Mouse (Mus musculus) cerebellum, postnatal 36 days (tissue): ENCODE data around the gene Dixdc1.

Source experiments
- DNase-seq, 2 experiments: peaks; one replicate each; pipeline ENCODE4 v3.0.0; 2021 to 2022; ENCODE audit warnings: mixed read lengths in 2 of 2

Gene Dixdc1

DNA sequence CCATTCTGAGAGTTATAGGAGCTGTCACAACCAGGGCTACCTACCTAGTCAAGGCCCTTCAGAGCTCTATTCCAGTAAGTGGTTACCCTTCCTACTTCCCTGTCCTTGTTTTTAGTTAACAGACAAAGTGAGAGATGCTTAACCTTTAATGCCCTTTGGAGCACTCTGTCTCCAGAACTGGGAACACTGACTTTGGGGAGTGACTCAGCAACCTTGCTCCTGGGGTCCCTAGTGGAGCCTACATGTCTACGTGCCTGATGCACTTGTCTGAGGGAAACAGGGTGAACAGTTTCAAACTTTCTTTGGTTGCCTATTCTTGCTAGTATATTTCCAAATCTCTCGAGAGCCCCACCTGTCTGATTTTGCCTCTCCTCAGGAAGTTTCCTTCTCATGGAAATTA is 3.4 kb upstream of the Dixdc1 start:
- DNase-seq: no peak

DNA sequence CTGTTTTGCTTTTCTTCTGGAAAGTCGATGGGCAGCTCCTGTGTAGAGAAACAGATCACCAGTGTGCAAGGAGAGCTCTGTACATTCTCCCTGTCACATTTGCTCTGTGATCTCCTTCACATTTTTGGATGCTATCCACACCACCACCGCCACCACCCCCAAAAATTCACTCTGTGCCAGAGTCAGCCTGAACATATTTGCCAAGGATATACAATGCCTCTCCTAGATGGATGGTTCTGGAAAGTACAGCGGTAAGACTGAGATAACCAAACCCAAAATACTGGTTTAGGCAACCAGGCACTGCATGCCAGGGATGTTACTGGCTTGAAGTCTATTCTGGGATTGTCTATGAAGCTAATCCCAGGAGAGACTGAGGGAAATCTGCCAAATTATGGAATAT is 2.9 kb upstream of the Dixdc1 start:
- no peak for DNase-seq

DNA sequence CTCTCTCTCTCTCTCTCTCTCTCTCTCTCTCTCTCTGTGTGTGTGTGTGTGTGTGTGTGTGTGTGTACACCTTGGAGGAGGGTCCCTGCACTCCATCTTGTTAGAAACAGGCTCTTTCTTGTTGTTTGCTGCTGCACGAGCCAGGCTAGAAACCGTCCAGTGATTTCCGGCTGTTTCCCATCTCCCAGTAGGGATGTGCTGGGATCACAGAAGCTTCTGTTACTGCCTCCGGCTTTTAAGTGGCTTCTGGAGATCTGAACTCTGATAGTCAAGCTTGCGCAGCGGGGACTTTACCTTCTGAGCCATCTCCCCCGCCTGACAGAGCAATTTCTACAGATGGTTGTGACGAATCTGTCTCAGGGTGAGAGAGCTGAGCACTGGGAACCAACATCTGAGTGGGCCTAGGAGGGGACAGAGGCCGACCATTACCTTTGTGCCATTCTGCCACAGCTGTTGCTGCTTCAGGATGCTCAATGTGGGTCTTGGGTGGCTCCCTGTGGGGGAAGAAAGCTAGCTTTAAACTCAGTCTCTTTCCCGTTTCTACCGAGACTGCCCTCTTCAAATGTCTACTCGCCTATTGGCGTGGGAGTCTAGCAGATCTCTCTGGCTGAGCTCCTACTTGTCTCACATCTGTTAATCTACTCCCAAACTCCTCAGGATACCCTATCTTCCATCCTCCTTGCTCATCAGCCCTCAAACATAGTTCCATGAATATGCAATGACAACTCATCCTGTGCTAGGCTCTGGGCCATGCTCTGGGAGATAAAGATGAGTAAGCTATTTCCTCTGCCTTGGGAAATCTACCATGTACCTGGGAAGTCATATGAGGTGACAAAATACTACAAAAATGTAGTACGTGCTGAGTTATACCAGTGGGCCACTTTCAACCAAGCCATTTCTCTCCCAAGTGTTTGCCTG is 1.8 kb upstream of the Dixdc1 start:
- no peak for DNase-seq

DNA sequence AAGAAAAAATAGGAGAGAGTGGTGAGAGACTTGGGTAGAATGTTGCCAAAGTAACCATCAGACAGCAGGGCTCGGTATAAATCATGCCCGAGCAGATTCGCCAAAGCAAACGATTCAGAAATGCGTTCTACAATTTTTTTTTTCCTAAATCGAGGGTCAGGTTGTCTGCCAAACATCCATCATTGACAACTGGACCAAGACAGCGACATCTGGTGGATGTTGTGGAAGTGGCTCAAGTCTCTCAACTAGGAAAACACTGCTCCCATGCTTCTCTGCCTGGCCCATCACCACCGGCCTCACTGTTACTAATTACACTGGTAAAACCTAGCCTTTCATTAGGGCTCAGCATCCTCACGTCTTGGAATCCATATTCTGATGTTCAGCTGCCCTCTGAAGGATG is 4.3 kb downstream of the Dixdc1 start:
- peak; percentile 66 to 80 for DNase-seq

DNA sequence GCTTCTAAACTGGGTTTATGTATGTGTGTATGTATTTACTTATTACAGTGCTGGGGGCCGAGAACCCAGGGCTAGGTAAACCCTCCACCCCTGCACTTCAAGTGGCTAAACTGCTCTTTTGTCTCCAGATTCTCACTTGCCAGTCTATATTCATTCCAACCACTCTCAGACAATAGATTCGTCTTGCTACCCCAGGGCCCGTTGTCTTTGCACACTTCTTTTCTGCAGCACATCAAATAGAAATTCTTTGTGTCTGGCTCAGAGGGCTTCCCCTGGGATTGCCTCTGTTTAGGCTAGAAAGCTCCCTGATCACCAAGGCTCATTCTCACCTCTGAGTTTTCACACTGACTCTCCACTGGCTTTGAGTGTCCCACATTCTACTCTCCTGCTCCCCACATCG is 6.8 kb downstream of the Dixdc1 start:
- DNase-seq: no peak

DNA sequence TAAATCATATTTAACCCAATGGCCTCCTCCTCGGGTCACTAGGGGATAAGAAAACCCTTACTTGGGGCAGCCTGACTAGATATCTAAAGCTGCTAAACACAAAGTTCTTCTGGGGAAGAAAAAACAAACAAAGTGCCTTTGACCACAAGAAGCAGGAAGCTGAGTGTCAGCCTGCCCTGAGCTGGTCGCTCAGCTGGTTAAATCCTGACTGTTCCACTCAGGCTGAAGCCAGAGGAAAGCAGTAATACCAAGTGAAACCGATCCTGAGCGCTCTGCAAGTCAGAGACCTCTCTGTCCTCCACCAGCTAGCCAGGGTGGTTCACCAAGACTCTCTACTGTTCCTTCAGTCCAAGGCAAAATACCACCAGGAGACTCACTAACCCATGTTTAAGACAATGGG is 9.7 kb downstream of the Dixdc1 start:
- no peak for DNase-seq

DNA sequence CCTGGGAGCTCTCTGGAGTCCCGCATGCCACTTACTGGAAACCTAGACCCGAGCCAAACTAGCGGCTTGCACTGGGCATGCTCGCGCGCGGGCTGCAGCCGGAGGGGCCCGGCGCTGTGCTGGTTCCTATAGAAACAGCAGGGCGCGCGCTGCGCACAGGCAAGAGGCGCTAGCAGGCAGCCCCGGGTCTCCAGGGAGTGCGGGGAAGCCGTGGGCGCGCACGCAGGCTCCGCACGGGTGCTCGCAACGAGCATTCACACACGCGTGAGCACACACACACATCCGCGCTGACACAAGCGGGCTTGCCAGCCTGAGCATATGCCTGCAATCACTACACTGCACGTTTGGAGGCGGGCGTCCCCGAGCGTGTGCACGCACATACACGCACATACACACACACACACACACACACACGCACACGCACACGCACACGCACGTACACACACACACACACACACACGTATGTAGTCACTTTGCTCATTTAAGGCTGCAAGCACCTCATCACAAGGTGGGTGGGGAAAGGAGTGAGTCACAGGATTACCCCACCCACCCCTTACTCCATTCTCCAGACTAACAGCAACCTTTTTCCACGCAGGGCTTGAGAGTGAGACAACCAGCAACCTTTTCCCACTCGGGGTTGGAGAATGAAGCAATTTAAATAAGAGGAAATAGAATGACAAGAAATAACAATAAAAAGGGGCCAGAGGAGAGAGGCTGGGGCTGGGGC is 11.2 kb downstream of the Dixdc1 start:
- DNase-seq: peak; percentile 78 to 80

DNA sequence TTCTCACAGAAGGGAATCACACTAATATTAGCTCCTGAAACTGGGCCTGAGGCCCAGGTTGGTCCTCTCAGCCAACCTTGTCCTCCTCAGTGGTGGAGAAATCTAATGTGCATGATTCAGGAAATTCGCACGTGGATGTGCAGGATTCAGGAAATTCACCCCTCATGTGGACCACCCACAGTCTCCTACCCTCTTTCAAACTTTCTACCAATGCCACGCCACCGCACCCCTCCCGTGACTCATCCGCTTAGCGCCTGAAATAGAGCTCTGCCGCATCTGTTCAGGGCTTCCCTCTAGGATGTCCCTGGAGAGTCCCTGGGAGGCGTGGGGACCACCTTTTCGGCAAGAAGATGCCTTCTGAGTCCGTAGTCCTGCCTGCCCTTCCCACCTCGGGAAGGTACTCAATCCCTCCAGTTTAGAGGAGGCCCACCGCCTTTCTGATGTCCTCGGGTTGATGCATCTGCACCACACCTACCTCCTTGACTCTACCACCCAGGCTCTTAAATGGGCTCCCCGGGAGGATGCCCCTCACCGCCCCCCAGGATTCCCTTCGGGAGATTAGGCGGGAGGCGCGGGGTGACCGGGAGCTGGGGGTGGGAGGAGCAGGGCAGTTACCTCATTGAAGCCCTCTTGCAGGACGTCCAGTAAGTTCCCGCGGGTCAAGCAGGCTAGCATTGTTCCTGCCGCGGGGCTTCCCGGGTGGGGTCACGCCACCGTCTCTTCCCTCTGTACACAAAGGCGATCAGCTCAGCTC is 12.0 kb downstream of the Dixdc1 start:
- DNase-seq: peak; percentile 61

DNA sequence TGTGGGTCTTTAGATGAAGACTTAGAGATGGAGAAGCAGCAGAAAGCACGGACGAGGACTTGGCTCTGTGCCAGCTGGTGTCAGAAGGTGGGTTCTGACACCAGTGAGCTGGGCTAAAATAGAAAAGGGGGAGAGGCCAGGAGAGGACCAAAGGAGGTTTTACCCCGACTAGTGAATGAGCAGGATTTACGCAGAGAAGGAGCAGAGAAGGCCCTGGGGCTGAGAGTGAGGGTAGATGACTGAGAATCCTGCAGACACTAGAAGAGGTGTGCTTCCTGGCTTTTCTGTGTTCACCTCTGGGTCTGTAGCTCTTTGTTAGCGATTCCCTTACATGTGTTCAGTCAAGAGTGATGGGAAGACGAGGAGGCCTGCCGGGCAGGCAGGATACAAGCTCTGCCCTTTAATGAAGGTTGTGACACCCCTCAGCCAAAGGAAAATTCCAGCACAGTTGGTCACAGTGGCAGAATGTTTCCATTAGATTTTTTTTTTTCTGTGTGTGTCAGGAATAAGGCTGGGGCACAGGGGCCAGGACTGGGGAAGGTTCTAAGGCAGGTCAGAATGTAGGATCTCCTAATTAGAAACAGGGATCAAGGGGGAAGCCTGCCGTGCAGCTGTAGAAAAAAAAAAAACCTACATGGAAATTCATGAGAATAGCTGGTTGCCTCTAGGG is 13.3 kb downstream of the Dixdc1 start:
- peak; percentile 45 to 59 for DNase-seq

DNA sequence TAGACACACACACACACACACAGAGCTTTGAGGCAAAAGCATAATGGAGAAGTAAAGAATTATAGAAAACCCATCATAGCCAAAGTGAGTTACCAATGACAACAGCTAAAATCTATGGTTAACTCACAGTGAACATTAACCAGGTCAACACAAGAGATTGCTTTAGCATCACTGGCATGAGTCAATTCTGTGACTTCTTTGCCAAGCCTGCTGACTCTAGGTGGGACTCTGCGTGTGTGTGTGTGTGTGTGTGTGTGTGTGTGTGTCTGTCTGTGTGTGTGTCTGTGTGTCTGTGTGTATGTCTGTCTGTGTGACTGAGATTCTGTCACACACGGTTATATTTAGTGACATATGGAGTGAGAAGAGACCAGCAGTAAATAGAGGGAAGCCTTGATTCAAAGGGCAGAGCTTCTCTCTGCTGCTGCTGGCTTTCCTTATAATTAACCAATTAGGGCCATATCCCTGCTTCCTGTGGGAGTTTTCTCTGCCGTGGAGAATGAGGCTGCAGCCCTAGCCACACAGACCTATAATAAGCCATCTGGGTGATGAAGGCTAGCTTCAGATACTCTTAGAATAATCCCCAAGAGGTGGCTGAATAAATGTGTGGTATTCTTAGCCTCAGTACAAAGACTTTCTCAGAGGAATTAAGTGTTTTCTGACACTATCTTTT is 14.5 kb downstream of the Dixdc1 start:
- DNase-seq: peak in 1 of 2 experiments; percentile 35

DNA sequence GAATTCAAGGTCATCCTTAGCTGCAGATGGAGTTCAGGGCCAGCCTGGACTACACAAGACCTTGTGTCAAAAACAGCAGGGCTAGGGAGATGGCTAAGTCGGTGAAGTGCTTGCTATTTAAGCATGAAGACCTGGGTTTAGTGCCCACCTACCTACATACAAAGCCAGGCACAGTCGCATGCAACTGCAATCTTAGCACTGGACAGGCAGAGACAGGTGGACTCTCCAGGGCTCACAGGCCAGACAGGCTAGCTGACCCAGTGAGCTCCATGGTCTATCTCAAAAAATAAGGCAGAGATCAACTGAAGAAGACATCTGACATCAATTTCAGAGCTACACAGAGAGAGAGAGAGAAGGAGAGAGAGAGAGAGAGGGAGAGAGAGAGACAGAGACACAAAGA is 15.2 kb downstream of the Dixdc1 start:
- peak in 1 of 2 experiments; percentile 31 for DNase-seq

DNA sequence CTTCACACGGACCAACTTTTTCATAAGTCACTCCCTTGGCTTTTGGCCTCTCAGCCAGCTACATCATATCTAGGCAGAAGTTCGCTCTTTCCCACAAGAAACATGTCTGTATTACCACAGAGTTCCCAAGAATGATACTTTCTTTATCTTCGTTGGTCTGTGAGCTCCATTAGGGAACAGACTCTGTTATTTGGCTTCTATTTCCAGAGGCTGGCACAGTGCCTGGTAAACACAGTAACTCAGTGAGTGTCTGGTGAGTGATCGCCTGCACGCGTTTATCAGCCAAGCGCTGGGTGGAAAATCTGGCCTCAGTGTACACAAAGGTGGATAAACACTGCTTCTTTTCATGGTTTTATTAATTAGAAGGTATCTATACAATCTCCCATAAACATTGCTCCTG is 15.9 kb downstream of the Dixdc1 start:
- peak; percentile 84 to 93 for DNase-seq

DNA sequence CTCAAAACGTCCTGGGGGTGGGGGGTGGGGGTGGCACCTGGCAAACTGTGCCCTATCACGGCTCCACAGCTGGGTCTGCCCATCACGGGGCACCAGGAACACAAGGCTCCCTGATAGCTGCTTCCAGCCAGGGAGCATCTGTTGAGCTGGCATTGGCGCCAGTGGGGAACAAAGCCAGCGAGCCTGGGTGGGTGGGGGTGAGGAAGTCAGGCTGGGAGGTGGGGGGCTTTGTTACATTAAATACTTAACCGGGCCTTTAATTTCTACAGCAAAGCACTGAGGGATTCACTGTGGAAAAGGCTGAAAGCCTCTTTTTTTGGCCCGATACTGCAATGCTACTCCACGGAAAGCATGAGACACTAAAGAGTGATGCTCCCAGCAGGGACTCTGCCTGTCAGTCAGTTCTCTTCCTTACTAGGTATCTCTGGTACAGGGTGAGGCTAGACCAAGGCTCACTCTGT is 16.8 kb downstream of the Dixdc1 start:
- DNase-seq: peak; percentile 52 to 53

DNA sequence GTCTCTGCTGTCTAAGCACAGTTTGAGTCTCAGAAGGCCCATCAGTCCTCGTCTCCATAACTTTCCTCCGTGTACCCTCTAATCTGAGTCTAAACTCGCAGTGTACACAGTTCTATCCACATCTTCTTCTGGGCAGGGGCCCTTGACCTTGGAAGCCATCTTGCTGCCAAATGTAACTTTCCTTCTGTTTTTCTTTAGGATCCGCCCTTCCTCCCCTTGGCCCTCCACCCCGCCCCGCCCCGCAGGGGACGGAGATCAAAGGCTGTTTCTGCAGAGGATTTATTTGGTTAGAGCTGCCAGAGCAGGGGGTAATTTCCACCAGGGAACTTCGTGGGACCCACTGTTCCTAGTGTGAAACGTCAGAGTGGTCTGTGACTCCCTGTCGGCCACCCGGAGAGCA is 18.3 kb downstream of the Dixdc1 start:
- DNase-seq: no peak

DNA sequence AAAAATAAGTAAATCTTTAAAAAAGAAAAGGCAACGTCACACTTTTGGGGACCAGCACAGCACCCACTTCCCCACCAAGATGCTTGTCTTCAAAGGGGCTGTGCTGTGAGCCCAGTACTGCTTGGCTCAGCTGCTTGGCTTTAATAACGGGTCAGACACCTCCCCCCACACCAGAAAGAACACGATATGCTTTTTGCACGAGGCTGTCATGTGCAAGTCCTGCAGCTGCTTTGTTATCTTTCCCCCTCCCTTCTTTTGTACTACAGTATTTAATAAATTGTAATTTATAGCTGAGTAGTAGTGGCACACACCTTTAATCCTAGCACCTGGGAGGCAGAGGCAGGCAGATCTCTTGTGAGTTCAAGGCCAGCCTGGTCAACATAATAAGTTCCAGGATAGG is 20.4 kb downstream of the Dixdc1 start:
- no peak for DNase-seq

DNA sequence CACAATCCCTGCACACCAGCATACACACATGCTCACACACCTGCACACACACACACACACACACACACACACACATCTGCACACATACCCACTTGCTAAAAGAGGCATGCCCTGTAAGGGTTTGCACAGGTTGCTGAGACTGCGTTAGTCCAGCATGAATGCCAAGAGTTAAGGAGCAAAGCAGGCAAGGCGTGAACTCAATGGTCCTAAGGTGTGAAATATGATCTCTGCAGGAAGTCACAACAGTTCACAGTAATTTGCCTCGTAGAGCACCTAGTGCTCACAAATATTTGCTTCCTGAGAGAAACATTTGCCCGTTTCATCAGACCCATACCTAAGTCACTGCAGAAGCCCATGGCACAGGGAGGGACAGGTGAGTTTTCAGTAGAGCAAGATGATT is 25.1 kb downstream of the Dixdc1 start:
- no peak for DNase-seq

DNA sequence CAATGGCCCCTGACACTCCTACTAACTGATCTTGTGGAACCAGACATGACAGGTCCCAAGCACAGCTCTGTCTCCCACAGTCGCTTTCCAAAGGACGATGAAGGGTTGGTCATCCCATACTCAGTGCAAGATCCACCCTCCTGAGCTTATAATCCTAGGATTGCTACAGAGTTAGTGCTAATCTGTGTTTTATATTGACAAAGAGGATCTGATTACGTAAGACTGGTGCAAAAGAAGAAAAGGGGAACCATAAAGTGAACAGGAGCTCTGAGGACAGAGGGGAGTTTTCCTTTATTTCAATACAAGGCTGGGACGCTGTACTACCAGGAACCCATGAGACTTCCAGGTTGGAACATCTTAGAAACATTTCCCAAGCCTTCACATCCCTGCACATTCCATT is 28.0 kb downstream of the Dixdc1 start:
- no peak for DNase-seq

DNA sequence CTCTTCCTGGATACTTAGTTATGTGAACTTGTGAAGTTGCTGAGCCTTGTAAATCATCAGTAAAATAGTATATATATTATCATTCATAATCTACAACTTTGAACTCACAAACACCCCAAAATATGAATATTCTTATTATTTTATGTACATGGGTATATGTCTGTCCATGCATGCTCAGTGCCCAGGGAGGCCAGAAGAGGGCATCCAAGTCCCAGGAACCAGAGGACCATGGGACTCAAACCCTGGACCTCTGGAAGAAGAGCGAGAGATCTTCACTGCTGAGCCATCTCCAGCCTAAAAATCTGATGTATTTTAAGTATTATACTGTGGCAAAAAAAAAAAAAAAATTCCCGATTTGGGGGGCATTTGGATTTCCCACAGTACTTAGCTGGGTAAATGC is 30.2 kb downstream of the Dixdc1 start:
- DNase-seq: peak; percentile 44 to 51

DNA sequence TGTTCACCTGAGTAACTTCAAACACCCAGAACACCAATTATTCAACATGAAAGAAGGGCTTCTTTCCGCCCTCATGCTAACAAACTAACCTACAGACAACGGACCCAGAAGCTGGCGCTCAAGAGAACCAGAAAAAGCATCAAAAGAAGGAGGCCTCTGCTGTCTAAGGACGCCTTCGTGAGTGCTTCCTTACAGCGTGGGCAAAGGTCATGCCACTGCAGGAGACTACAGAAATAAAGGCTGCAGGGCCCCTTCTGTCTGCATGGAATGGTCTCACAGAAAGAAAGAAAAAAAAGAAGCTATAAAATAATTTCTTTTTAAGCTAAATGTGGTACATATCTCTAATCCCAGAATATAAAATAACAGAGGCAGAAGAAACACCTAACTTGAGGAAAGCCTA is 34.4 kb downstream of the Dixdc1 start:
- no peak for DNase-seq

DNA sequence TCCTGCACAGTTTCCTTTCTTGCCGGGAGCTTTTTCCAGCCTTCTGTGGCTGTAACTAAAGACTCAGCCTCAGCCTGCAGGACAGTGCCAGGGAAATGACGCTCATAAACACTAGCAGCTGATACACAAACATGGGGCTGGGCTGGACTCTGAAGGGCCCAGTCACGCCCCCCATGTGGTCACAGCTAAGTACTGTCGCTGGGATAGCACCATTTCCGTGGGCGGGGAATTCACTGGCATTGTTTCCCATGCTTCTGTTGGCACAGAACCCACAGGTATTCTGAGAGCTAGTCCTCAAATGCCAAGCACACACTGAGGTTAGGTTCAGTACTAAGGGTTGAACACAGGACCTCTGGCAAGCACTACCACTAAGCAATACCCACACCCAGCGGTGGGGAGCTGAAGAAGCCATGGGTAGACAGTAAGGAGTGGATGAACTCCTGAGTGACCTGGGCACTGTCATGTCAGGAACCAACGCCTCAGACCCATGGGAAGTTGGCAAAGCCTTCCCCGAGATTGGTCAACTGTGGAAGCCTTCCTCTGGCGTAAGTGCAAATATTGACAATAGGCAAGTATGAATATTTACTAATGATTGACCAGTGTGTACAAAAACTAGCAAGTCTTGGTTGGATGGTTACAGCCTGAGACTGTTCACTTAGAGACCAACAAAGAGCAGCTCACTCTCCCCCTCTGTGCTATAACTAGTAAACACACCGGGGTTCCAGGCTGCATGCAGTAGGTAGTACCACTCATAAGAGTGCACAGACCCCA is 38.2 kb downstream of the Dixdc1 start:
- peak; percentile 64 to 69 for DNase-seq
